Mouse (Mus musculus): ENCODE results near the gene Vsig10.
"Not testable (repeated sequence)": the region's sequence is repeated elsewhere in the genome, so short reads cannot be mapped to it uniquely, and the experiment has no call there.

The Vsig10 gene

GRCm38 (mm10) chr5:117356365-117357128 is 37.7 kb downstream of the Vsig10 start:
- DNase-seq, result peak; percentile 48

GRCm38 (mm10) chr5:117357129-117357477 is 38.2 kb downstream of the Vsig10 start, which contains the start of gene Wsb2:
TSS of gene Wsb2 (plus strand) at chr5:117357304.
- DNase-seq, result peak; percentile 90

- DNase-seq, result no peak
These were observed 38.8 kb downstream of the Vsig10 start for GRCm38 (mm10) chr5:117357478-117358247.

GRCm38 (mm10) chr5:117358248-117358630 is 39.4 kb downstream of the Vsig10 start:
- DNase-seq, result no peak

- DNase-seq, result peak; percentile 80
These were observed 39.8 kb downstream of the Vsig10 start for GRCm38 (mm10) chr5:117358725-117359124.

GRCm38 (mm10) chr5:117359497-117360227 is 40.8 kb downstream of the Vsig10 start:
- no peak for DNase-seq

GRCm38 (mm10) chr5:117360228-117360515 is 41.3 kb downstream of the Vsig10 start:
- DNase-seq, result no peak

GRCm38 (mm10) chr5:117360631-117361541 is 42.0 kb downstream of the Vsig10 start:
- peak; percentile 59 for DNase-seq

GRCm38 (mm10) chr5:117361590-117361989 is 42.7 kb downstream of the Vsig10 start:
- no peak for DNase-seq

GRCm38 (mm10) chr5:117363066-117363782 is 44.3 kb downstream of the Vsig10 start:
- DNase-seq, result no peak

- DNase-seq, result no peak
These were observed 45.9 kb downstream of the Vsig10 start for GRCm38 (mm10) chr5:117364821-117365220.

- DNase-seq, result peak; percentile 12
These were observed 47.1 kb downstream of the Vsig10 start for GRCm38 (mm10) chr5:117365904-117366561.

GRCm38 (mm10) chr5:117367206-117367605 is 48.3 kb downstream of the Vsig10 start:
- no peak for DNase-seq

GRCm38 (mm10) chr5:117370592-117370991 is 51.7 kb downstream of the Vsig10 start:
- DNase-seq, result no peak

- no peak for DNase-seq
These were observed 54.5 kb downstream of the Vsig10 start for GRCm38 (mm10) chr5:117373418-117373817.

GRCm38 (mm10) chr5:117374372-117375049 is 55.6 kb downstream of the Vsig10 start:
- no peak for DNase-seq

GRCm38 (mm10) chr5:117376331-117376761 is 57.5 kb downstream of the Vsig10 start:
- DNase-seq, result no peak

- not testable (repeated sequence) for DNase-seq
These were observed 58.8 kb downstream of the Vsig10 start for GRCm38 (mm10) chr5:117377731-117378130.

- no peak for DNase-seq
These were observed 61.3 kb downstream of the Vsig10 start for GRCm38 (mm10) chr5:117380199-117380598.

- no peak for DNase-seq
These were observed 62.9 kb downstream of the Vsig10 start for GRCm38 (mm10) chr5:117381785-117382184.

GRCm38 (mm10) chr5:117383198-117383597 is 64.3 kb downstream of the Vsig10 start:
- DNase-seq, result no peak

Measured in liver (tissue).